Mouse (Mus musculus) myocyte (in vitro differentiated cells): ENCODE data around the gene Hexa. TPM values are rescaled to one million over a fixed set of nuclear protein-coding genes. Genes with fewer than 3 reads are reported as not detected.

ENCODE experiments used
- H3K27me3 ChIP-seq: one replicate; pipeline ENCODE4 v1.6.1; 2011; ENCODE audit not compliant: control insufficient read depth, insufficient read depth, insufficient read length
- H3K36me3 ChIP-seq: one replicate; pipeline ENCODE4 v1.6.1; 2011; ENCODE audit not compliant: control insufficient read depth, insufficient read depth
- H3K4me2 ChIP-seq: one replicate; pipeline ENCODE4 v1.6.1; 2011; ENCODE audit warnings: low read depth, control low read depth
- H3K4me3 ChIP-seq: one replicate; pipeline ENCODE4 v1.5.1; 2011; ENCODE audit warnings: mild to moderate bottlenecking, control low read depth, moderate library complexity
- H3K79me2 ChIP-seq: one replicate; pipeline ENCODE4 v1.6.1; 2011; ENCODE audit not compliant: control insufficient read depth, insufficient read depth
- H3ac ChIP-seq: one replicate; pipeline ENCODE4 v1.6.1; 2011; ENCODE audit not compliant: control insufficient read depth, insufficient read length
- CEBPB ChIP-seq: IDR thresholded peaks from 2 replicates; pipeline ENCODE4 v1.6.1; 2011; ENCODE audit warnings: mild to moderate bottlenecking, moderate library complexity; ENCODE audit not compliant: poor library complexity, insufficient read depth, severe bottlenecking
- MAX ChIP-seq: IDR thresholded peaks from one replicate; pipeline ENCODE4 v1.6.1; 2011; ENCODE audit warnings: low read depth, mild to moderate bottlenecking, control low read depth
- MYOG ChIP-seq, 3 experiments: IDR thresholded peaks; one replicate each; pipeline ENCODE4 v1.6.1; 2011; ENCODE audit warnings: control low read depth in 2 of 3, low read depth in 2 of 3, mild to moderate bottlenecking in 2 of 3; ENCODE audit not compliant: insufficient read length in 2 of 3, control insufficient read depth in 1 of 3, insufficient read depth in 1 of 3
- POLR2A ChIP-seq: IDR thresholded peaks from one replicate; pipeline ENCODE4 v1.6.1; 2011; ENCODE audit warnings: low read depth, mild to moderate bottlenecking, control low read depth, moderate library complexity; ENCODE audit not compliant: insufficient read length
- REST ChIP-seq: IDR thresholded peaks from one replicate; pipeline ENCODE4 v1.6.1; 2011; ENCODE audit warnings: mild to moderate bottlenecking, control low read depth, moderate library complexity; ENCODE audit not compliant: insufficient read depth, insufficient read length
- SRF ChIP-seq: IDR thresholded peaks from one replicate; pipeline ENCODE4 v1.6.1; 2011; ENCODE audit warnings: low read depth; ENCODE audit not compliant: control insufficient read depth, insufficient read length
- USF1 ChIP-seq: IDR thresholded peaks from one replicate; pipeline ENCODE4 v1.6.1; 2011; ENCODE audit warnings: low read depth, mild to moderate bottlenecking, control low read depth, moderate library complexity
- polyA plus RNA-seq: library from polyadenylated mRNA; unstranded; fragments of >200 nt; fragmentation: generic; extraction: Trizol; gene quantifications from one replicate; pipeline ENCODE4 v1.2.1, GENCODE M21; 2012; ENCODE audit warnings: missing spikeins

Hexa gene
- polyA plus RNA-seq, 1 experiment: 131 TPM

DNA sequence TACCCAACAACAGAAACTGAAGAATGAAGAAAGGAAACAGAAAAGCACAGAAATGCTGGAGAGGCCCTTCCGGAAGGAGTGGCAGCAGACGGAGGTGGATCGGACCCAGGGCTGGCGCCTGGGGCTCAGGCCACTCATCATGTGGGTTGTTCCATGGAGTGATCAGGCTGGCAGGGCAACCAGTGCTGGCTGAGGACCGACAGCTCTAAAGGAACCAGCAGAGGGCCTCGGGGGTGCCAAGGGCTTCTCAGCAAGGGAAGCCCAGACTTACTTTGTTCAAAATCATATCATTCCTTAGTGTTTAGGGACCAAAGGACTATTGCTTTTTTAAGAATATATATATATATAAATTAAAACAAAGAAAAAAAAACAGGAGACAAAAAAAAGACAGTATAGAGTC lies 66.6 kb downstream of the Hexa start:
- no peaks in the 10 kb centered on the region for H3K79me2 ChIP-seq
- H3K27me3 ChIP-seq: peaks cover 17% of the 10 kb centered on the region
- H3ac ChIP-seq: no peak overlapping the region
- no peak overlapping the region for H3K4me3 ChIP-seq
- H3K4me2 ChIP-seq: no peak overlapping the region
- TF ChIP-seq CEBPB: no peak
- TF ChIP-seq MAX: no peak
- no peaks in the 10 kb centered on the region for H3K36me3 ChIP-seq

DNA sequence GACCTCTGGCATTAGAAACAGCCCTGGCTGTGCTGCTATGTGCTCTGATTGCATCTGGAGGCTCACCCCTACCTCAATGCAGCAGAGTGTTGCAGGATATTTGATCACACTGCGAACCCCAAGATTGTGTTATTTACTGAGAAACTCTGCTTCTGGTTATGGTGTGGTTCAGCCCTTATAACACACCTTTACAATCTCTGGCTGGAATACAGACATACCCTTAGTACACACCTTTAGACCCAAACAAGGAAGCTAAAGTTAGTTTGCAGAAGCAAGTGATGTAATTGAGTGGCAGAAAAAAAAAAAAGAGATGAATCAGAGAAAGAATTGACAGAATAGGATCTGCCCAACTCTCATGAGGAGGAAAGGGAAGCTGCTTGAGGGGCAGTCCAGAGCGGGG lies 71.6 kb downstream of the Hexa start:
- no peak overlapping the region for H3K4me3 ChIP-seq
- H3K36me3 ChIP-seq: no peaks in the 10 kb centered on the region
- peaks cover 8% of the 10 kb centered on the region for H3K27me3 ChIP-seq
- no peak for TF ChIP-seq MYOG (IDR thresholded peaks at IDR 0.05; ENCODE audit: control insufficient read depth in 1 of 3, insufficient read depth in 1 of 3, insufficient read length in 2 of 3, low read depth in 2 of 3)
- TF ChIP-seq POLR2A: no peak
- TF ChIP-seq USF1: no peak
- TF ChIP-seq SRF: no peak
- no peak for TF ChIP-seq CEBPB
- no peak for TF ChIP-seq REST
- no peaks in the 10 kb centered on the region for H3K79me2 ChIP-seq
- no peak overlapping the region for H3ac ChIP-seq
- no peak overlapping the region for H3K4me2 ChIP-seq

Other genes starting within 250 kb of the Hexa start
- 25.4 TPM for gene Adpgk, start 248.0 kb upstream of the Hexa start, polyA plus RNA-seq
- 3.8 TPM for gene Bbs4, start 186.0 kb upstream of the Hexa start, polyA plus RNA-seq
- 38.1 TPM for gene Arih1, start 52.9 kb upstream of the Hexa start, polyA plus RNA-seq
- gene Tmem202, start 307 bp downstream of the Hexa start, polyA plus RNA-seq: 1.2 TPM
- gene Celf6, start 38.4 kb downstream of the Hexa start, polyA plus RNA-seq: not detected
- 11.4 TPM for gene Parp6, start 77.7 kb downstream of the Hexa start, polyA plus RNA-seq
- 3,717 TPM for gene Pkm, start 116.8 kb downstream of the Hexa start, polyA plus RNA-seq
- 1.5 TPM for gene Gramd2, start 140.6 kb downstream of the Hexa start, polyA plus RNA-seq
- gene Senp8, start 211.2 kb downstream of the Hexa start, polyA plus RNA-seq: 2.6 TPM
- 3.5 TPM for gene Myo9a, start 211.4 kb downstream of the Hexa start, polyA plus RNA-seq